Mouse (Mus musculus): ENCODE results near the gene Adamts17. TPM values are rescaled to one million over a fixed set of nuclear protein-coding genes. Genes with fewer than 3 reads are reported as not detected.

The Adamts17 gene
- total RNA-seq (2021), result 1 to 10 TPM; 5.2 to 9.6 TPM
- long read RNA-seq, experiment 1, partial matches to known transcripts, result 0 of 1 reads
- long read RNA-seq, experiment 1, other reads (novel, unspliced or antisense), result 1 of 1 reads
- long read RNA-seq, experiment 2, partial matches to known transcripts, result 1 of 2 reads
- long read RNA-seq, experiment 2, other reads (novel, unspliced or antisense), result 0 of 2 reads

DNA sequence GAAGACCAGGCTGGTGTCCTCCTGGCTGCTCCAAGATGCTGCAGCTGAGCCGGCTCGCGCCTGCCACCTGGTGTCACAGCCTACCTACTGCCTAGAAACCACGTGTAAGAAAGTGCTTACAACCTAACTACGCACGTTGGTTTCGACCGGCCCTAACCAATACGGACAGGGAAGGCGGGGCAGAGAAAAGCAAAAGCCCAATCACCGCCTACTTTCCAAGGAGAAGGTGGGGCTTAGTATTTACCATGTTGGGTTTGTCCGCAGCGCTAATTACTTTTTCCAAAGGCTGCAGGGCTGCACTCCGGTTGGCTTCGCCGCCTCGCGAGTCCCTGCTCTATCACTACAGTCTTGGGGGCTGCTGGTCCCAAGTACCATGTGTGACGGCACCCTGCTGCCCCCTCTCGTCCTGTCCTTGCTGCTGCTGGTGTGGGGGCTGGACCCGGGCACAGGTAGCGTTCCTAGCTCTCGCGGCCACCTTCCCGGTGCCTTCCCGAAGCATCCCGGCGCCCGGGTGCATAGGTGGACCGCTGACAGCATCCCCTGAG, at the start of gene Adamts17:
Adamts17 (plus strand) TSS at position 273 of the 545 bp plus-strand sequence.
- DNase-seq (ENCODE audit: low spot score in 2 of 2), result peak; percentile 71 to 85

DNA sequence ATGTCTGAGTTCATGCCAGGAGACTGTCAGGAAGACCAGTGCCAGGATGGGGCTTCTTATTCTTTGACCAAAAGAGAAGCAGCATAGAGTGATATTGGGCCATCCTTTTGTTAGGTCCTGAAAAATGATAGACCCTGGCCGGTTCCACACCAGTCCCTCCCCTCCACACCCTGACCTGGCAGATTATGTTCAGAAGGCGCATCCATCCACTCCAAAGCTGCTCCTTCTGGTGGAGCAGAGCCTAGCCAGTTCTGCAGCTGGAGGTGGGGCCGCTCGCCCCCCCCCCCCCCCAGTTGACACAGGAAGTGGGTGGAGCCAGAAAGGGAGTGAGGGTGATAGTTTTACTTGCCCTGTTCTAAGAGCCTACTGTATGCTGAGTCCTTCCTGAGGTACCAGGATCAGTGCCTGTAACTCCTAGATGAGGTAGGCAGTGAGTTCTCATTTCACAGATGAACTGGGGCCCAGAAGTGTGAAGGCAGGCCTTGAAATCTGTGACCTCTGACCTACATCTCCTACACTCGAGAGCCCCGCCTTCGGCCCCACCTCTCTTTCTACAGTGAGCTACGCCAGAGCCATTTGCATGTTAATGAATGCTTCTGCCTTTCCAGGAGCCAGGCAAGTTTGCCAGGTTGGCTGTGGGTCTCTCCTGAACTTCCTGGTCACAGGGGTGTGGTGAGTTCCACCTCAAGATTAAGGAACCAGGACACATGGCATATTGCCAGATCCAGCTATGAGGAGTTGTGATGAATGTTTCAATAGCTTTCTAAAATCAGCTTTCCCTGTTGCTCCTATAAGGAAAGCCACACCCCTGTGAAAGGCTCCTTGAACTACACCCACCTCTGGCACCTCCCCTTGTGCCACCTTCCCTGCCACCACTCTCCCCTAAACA, 49.4 kb upstream of the Adamts17 start:
- DNase-seq (ENCODE audit: low spot score in 2 of 2), result no peak

GRCm38 (mm10) chr7:66791022-66791421, 48.5 kb upstream of the Adamts17 start:
- DNase-seq (ENCODE audit: low spot score in 2 of 2), result no peak

- no peak for DNase-seq (ENCODE audit: low spot score in 2 of 2)
These were observed 42.6 kb upstream of the Adamts17 start for GRCm38 (mm10) chr7:66796909-66797308.

DNA sequence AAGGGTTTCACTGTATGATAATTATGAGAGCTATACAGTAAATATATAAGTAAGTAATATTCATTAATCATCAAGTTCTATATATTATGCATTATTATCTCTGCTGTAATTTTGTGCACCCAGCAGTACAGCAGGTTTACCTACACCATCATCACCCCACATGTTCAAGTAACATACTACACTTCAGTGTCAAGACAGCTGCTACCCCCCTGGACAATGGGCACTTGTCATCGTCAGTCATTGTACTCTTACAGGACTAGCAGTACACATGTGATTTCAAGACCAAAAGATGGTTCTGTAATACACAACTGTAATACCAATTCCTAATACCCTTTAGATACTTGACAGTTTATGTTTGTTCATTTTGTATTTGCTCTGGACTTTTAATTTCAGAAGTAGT, 42.2 kb upstream of the Adamts17 start:
- DNase-seq (ENCODE audit: low spot score in 2 of 2), result no peak

- no peak for DNase-seq (ENCODE audit: low spot score in 2 of 2)
These were observed 40.7 kb upstream of the Adamts17 start for GRCm38 (mm10) chr7:66798826-66799225.

DNA sequence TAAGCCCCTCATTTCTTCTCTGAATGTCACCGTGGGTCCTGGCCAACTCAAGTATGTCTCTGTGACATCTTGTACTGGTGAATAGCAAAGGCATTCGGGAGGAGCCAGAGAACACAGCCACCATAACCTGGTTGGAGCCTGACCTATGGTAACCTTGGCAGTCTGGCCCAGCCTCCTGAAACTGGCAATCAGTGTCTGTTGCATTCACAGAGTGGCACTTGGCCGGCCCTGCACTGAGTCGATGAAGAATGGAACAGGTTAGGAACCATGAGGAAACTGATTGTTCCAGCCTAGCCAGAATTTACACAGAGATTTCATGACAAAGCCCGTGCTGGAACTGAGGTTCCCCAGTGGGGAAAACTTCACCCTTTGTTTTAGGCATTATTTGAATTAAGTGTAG, 38.8 kb upstream of the Adamts17 start:
- no peak for DNase-seq (ENCODE audit: low spot score in 2 of 2)

DNA sequence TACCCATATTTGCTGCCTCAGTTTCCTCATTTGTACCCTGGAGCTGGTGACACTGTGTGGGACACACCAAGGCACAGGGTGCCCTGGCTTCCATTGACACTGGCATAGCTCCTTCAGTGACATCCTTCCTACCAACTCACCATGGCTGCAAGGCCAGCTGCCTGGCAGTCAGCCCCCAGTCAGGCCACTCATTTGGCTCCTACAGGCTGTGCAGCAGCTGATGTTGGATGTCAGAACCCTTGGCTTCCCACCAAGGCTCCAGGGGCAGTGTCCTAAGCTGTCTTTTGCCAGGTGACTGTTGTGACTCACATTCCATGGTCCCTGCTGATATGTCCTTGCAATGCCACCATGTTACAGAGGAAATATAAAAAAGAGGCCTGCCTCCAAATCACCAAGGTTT, 37.8 kb upstream of the Adamts17 start:
- DNase-seq (ENCODE audit: low spot score in 2 of 2), result no peak

DNA sequence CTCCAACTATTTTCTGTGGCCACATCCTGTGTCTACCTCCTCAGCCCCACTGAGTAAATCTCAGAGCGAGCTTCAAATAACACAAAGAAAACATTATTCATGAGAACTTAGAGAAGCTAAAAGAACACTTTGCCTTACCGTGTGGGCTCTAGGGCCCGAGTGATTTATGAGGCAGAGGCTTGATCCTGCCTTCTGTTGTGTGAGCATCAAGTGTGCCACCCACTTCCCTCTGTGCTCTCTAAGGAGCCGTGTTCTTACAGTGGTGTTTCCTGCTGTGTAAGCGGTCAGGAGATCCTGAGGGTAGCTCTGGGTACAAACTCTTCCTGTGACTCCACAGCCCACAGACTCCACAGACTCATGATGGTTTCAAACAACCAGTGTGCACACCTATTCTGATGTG, 35.7 kb upstream of the Adamts17 start:
- no peak for DNase-seq (ENCODE audit: low spot score in 2 of 2)

DNA sequence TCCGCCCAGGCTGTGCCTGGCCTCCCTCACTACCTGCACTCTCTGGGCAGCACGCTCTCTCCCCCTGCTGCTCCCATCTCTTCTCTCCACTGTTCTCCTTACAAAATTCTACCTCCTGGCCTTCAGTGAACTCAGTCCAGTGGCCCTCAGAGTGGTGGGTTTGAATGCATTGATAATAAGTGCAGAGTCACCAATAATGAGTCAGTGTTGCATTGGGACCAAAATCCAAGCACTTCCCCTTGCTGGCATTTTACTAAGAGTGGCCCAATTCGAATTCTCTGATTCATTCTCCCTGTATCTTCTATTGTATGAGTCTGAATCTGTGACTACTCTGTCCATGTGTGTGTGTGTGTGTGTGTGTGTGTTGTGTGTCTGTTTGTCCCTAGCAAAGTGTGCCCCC, 32.7 kb upstream of the Adamts17 start:
- no peak for DNase-seq (ENCODE audit: low spot score in 2 of 2)

- no peak for DNase-seq (ENCODE audit: low spot score in 2 of 2)
These were observed 29.1 kb upstream of the Adamts17 start for GRCm38 (mm10) chr7:66810436-66810835.

GRCm38 (mm10) chr7:66811294-66811693, 28.2 kb upstream of the Adamts17 start:
- no peak for DNase-seq (ENCODE audit: low spot score in 2 of 2)

DNA sequence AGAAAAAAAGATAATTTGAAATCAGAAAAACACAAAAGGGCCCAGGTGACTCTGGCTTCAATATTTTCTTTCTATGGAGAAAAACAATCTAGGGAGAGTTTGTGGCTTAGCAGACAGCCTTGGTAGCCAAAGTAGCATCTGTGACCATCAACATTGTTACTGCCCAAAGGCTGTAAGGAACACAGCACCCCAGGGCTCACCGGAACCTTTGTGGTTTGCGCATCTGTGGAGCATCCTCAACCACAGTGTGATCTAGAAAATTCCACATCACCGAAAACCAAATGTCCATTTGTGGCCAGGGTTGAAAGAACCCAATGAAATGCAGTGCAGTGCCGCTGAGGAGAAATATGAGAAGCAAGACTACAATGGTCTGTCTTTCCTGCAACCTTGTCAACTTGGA, 27.2 kb upstream of the Adamts17 start:
- no peak for DNase-seq (ENCODE audit: low spot score in 2 of 2)

GRCm38 (mm10) chr7:66812737-66813136, 26.8 kb upstream of the Adamts17 start:
- DNase-seq (ENCODE audit: low spot score in 2 of 2), result no peak

- DNase-seq (ENCODE audit: low spot score in 2 of 2), result no peak
These were observed 26.4 kb upstream of the Adamts17 start for GRCm38 (mm10) chr7:66813172-66813571.

GRCm38 (mm10) chr7:66815526-66815925, 24.0 kb upstream of the Adamts17 start:
- no peak for DNase-seq (ENCODE audit: low spot score in 2 of 2)

DNA sequence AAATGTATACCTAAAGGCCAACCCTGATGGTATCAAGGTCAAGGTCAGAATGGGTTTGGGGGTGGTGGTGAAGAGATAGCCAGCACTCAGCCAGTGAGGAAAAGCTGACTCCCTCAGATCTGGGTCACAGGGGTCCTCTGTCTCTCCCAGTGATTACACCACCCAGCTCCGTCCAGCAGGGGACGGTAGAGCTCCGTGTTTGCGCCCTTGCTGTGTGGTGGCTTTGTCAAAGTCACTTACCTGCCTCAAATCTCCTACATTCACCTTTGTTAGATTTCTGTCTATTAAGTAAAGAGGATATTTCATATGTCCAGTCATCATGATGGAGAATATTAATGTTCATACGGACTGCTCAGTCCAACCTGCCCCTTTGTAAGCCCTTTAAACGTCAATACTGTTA, 19.5 kb upstream of the Adamts17 start:
- DNase-seq (ENCODE audit: low spot score in 2 of 2), result no peak

DNA sequence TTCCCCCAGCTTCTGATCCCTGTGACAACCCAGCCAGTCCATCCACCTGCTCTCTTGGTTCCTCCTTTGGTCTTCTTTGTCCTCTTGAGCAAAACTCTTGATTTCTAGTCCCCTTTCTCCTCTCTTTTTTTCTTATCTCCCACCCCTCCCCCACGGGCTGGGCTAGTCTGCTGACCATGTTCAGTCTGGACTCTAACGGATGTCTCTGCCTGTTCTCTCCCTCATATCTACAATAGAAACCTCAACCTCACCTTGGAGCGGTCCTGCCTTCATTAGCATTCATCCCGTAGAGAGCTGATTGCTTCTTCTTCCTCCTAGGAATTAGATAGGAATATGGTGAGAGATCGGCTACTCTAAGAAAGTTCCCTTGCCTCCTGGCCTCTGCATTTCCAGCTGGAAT, 8.7 kb upstream of the Adamts17 start:
- DNase-seq (ENCODE audit: low spot score in 2 of 2), result no peak

GRCm38 (mm10) chr7:66831295-66831694, 8.2 kb upstream of the Adamts17 start:
- no peak for DNase-seq (ENCODE audit: low spot score in 2 of 2)

- DNase-seq (ENCODE audit: low spot score in 2 of 2), result peak in 1 of 2 experiments; percentile 11
These were observed 629 bp downstream of the Adamts17 start for GRCm38 (mm10) chr7:66840008-66840719.

GRCm38 (mm10) chr7:66841165-66841564, 1.6 kb downstream of the Adamts17 start:
- no peak for DNase-seq (ENCODE audit: low spot score in 2 of 2)

DNA sequence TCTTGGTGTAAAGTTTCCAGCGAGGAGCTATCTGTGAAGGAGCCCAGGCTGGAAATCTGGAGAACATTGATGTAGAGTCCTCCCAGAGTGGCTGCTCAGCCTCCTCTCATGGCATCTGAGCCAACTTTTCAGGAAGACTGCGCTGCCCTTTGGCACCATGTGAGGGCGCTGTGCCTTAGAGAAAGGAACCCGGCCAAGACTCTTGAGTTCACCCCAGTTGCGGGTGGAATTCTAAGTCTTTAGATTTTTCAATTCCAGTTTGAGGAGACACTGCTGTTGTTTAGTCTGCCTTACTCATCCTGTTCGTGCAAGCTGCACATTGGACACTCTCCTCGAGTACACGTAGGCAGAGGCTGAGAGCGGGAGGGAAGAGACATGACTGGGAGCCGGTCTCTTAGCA, 2.5 kb downstream of the Adamts17 start:
- peak; percentile 48 to 52 for DNase-seq (ENCODE audit: low spot score in 2 of 2)

Data from adrenal gland, postnatal 4 days (tissue).